Mouse (Mus musculus) adrenal gland, adult (tissue): ENCODE measurements at regions not wholly inside any gene's neighbourhood (a gene's known extent, or its start where the extent isn't known, plus 50 kb on each side); places are given as distances from the start of the nearest gene placed in this dataset.
A peak's percentile ranks its signal among the peaks of the same experiment; 100 is the strongest.
"Not testable (repeated sequence)": the region's sequence is repeated elsewhere in the genome, so short reads cannot be mapped to it uniquely, and the experiment has no call there.

Source experiments
- DNase-seq, 2 experiments: peaks; one replicate each; pipeline ENCODE4 v3.0.0; 2022 to 2023; ENCODE audit warnings: low spot score in 1 of 2; ENCODE audit not compliant: inconsistent age in 2 of 2

- DNase-seq, result no peak
Observed at GRCm38 (mm10) chr1:113550172-113550571, 1685.5 kb upstream of the Dsel start.

GRCm38 (mm10) chr1:113539981-113540380 is 1675.3 kb upstream of the Dsel start:
- DNase-seq, result no peak

GRCm38 (mm10) chr1:113530553-113530952 is 1665.8 kb upstream of the Dsel start:
- DNase-seq, result no peak

- no peak for DNase-seq
Observed at GRCm38 (mm10) chr1:113495987-113496386, 1631.3 kb upstream of the Dsel start.

GRCm38 (mm10) chr1:113490243-113491003 is 1625.7 kb upstream of the Dsel start:
- DNase-seq, result no peak

- no peak for DNase-seq
Observed at GRCm38 (mm10) chr1:113456538-113457273, 1592.0 kb upstream of the Dsel start.

GRCm38 (mm10) chr1:113433701-113434100 is 1569.0 kb upstream of the Dsel start:
- DNase-seq, result no peak

GRCm38 (mm10) chr1:113431266-113431665 is 1566.5 kb upstream of the Dsel start:
- no peak for DNase-seq

- DNase-seq, result no peak
Observed at GRCm38 (mm10) chr1:113412858-113413257, 1548.1 kb upstream of the Dsel start.

GRCm38 (mm10) chr1:113395267-113395824 is 1530.6 kb upstream of the Dsel start:
- DNase-seq, result no peak

GRCm38 (mm10) chr1:113394326-113394725 is 1529.6 kb upstream of the Dsel start:
- not testable (repeated sequence) for DNase-seq

- no peak for DNase-seq
Observed at GRCm38 (mm10) chr1:113392962-113393361, 1528.2 kb upstream of the Dsel start.

- no peak for DNase-seq
Observed at GRCm38 (mm10) chr1:113389920-113390319, 1525.2 kb upstream of the Dsel start.

- DNase-seq, result no peak
Observed at GRCm38 (mm10) chr1:113384888-113385430, 1520.2 kb upstream of the Dsel start.

- DNase-seq, result no peak
Observed at GRCm38 (mm10) chr1:113383717-113384116, 1519.0 kb upstream of the Dsel start.

GRCm38 (mm10) chr1:113372679-113373078 is 1508.0 kb upstream of the Dsel start:
- no peak for DNase-seq

- DNase-seq, result no peak
Observed at GRCm38 (mm10) chr1:113358242-113358641, 1493.5 kb upstream of the Dsel start.

- DNase-seq, result no peak
Observed at GRCm38 (mm10) chr1:113308037-113308436, 1443.3 kb upstream of the Dsel start.

- peak in 1 of 2 experiments; percentile 17 for DNase-seq
Observed at GRCm38 (mm10) chr1:113297807-113298206, 1433.1 kb upstream of the Dsel start.

GRCm38 (mm10) chr1:113288242-113288641 is 1423.5 kb upstream of the Dsel start:
- no peak for DNase-seq

GRCm38 (mm10) chr1:113284122-113284521 is 1419.4 kb upstream of the Dsel start:
- no peak for DNase-seq

GRCm38 (mm10) chr1:113259421-113259820 is 1394.7 kb upstream of the Dsel start:
- no peak for DNase-seq
